Mouse (Mus musculus): ENCODE results near the gene Gm15091. TPM values are rescaled to one million over a fixed set of nuclear protein-coding genes. Genes with fewer than 3 reads are reported as not detected.
"Not testable (repeated sequence)": the region's sequence is repeated elsewhere in the genome, so short reads cannot be mapped to it uniquely, and the experiment has no call there.

The Gm15091 gene
- total RNA-seq (2021) = not detected
- long read RNA-seq, experiment 1 = 0 reads
- long read RNA-seq, experiment 2 = 0 reads

GRCm38 (mm10) chrX:149941355-149941754 is at the start of gene Gm15091:
Gm15091 (plus strand) TSS chrX:149941655.
- DNase-seq (ENCODE audit: low spot score in 2 of 2) = not testable (repeated sequence)

Other genes starting within 250 kb of the Gm15091 start
- gene Gm15097, start 157.2 kb upstream of the Gm15091 start, total RNA-seq (2021) = not detected